Mouse (Mus musculus): ENCODE measurements at regions not wholly inside any gene's neighbourhood (a gene's known extent, or its start where the extent isn't known, plus 50 kb on each side); places are given as distances from the start of the nearest gene placed in this dataset.

- no peak for DNase-seq
- intact Hi-C loops (cut with DNase I), result no loop called here
Observed at GRCm38 (mm10) chr7:95943420-95943819, 227.6 kb upstream of the Tenm4 start.

DNA sequence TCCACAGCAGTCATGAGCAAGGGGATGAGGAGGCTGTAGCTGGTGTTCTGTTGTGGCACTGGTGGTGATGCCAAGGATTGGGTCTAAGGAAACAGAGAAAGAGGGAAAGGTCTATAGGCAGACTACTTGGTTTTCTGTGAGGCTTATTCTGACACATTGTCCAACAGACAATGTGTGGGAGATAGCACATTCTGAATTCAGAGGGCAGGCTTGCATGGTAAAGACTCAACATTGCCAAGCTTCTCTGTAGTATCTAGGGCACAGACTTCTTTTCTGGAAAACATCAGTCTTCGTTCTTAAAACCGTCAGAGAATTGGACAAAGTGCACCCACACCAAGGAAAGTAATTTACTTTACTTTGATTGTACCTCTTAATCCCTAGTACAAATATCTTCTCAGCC, 218.7 kb upstream of the Tenm4 start:
- intact Hi-C loops (cut with DNase I), result no loop called here
- DNase-seq, result no peak

GRCm38 (mm10) chr7:95954511-95954910, 216.5 kb upstream of the Tenm4 start:
- intact Hi-C loops (cut with DNase I), result no loop called here
- no peak for DNase-seq

DNA sequence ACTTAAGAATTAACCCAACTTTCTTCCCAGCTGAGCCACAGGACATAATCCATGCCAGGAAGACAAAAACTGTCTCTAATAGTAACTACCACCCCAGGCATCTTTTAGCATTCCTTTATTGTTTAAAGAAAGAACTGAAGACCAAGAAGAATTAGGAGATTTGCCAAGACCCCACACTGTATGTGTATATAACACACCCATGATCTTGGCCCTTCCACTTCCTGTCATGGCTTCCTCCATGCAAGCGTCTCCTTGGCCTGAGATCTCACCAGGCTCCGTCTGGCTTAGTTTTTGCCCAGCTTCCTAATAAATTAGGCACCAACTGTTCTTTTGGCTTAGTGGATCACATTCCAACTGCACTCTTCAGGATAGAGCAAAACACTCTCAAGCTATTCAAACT, 215.9 kb upstream of the Tenm4 start:
- DNase-seq, result no peak
- intact Hi-C loops (cut with DNase I), result no loop called here

- intact Hi-C loops (cut with DNase I), result no loop called here
- DNase-seq, result no peak
Observed at GRCm38 (mm10) chr7:95959068-95959467, 212.0 kb upstream of the Tenm4 start.

GRCm38 (mm10) chr7:95971863-95972262, 199.2 kb upstream of the Tenm4 start:
- intact Hi-C loops (cut with DNase I), result no loop called here
- no peak for DNase-seq

DNA sequence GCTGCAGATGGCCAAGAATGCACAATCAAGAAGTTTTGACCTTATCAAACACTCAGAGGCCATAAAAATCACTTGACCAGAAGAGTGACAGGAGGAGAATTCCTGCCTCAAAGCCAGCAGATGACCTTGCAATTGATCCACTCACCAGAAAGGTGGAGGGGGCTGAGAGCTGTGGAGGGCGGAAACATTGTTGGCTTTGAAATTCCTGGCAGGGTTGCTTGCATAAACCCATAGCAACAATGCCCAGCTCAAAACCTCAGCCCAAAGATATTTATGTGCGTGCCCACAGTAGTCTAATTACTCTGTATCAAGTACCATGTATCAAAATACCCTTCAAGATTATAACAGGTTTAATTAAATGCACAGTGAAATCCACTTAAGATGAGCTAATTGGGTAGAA, 197.0 kb upstream of the Tenm4 start:
- DNase-seq, result no peak
- intact Hi-C loops (cut with DNase I), result no loop called here

GRCm38 (mm10) chr7:95991250-95992032, 179.6 kb upstream of the Tenm4 start:
- DNase-seq, result peak; percentile 22
- intact Hi-C loops (cut with DNase I), result no loop called here

GRCm38 (mm10) chr7:95992033-95992516, 179.0 kb upstream of the Tenm4 start:
- DNase-seq, result no peak
- intact Hi-C loops (cut with DNase I), result no loop called here

DNA sequence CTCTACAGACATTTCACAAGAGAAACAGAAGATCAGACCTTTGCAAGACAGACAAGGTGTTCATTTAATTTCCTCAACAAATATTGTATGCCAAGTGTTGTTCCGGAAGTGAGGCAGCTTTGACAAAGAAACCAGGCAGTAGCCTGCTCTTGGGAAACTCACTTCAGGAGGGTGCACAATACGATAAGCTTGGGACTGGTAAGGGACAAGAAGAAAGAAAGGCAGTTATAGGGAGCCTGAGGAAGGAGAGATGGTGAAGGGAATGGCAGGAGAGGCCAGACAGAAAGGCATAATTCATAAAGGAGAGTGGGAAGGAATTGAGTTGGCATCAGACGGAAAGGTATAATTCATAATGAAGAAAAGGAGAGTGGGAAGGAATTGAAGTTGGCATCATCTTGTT, 178.5 kb upstream of the Tenm4 start:
- intact Hi-C loops (cut with DNase I), result no loop called here
- DNase-seq, result no peak

GRCm38 (mm10) chr7:95997190-95997589, 173.9 kb upstream of the Tenm4 start:
- intact Hi-C loops (cut with DNase I), result no loop called here
- DNase-seq, result no peak

GRCm38 (mm10) chr7:95999189-95999588, 171.9 kb upstream of the Tenm4 start:
- intact Hi-C loops (cut with DNase I), result no loop called here
- DNase-seq, result no peak

GRCm38 (mm10) chr7:96002401-96002800, 168.6 kb upstream of the Tenm4 start:
- DNase-seq, result peak; percentile 2
- intact Hi-C loops (cut with DNase I), result no loop called here

- no peak for DNase-seq
- intact Hi-C loops (cut with DNase I), result no loop called here
Observed at GRCm38 (mm10) chr7:96006299-96006698, 164.7 kb upstream of the Tenm4 start.

DNA sequence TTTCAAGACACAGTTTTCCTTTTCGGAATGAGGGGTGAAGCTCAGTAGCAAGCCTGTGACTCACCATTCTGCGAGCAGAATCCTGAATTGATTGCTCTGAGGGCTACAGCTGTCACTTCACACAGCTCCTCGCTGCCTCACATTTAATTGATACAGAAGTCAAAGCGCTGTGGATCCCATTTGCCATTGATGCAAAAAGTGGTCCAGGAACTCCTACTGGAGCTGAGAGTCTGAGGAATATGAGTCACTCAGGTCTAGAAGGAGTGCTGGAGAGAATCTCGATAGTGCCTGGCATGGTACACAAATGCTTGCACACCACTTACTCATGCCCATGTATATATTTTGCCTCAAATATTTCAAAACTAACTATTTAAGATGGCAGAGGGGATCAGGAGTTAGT, 158.0 kb upstream of the Tenm4 start:
- intact Hi-C loops (cut with DNase I), result no loop called here
- DNase-seq, result no peak

DNA sequence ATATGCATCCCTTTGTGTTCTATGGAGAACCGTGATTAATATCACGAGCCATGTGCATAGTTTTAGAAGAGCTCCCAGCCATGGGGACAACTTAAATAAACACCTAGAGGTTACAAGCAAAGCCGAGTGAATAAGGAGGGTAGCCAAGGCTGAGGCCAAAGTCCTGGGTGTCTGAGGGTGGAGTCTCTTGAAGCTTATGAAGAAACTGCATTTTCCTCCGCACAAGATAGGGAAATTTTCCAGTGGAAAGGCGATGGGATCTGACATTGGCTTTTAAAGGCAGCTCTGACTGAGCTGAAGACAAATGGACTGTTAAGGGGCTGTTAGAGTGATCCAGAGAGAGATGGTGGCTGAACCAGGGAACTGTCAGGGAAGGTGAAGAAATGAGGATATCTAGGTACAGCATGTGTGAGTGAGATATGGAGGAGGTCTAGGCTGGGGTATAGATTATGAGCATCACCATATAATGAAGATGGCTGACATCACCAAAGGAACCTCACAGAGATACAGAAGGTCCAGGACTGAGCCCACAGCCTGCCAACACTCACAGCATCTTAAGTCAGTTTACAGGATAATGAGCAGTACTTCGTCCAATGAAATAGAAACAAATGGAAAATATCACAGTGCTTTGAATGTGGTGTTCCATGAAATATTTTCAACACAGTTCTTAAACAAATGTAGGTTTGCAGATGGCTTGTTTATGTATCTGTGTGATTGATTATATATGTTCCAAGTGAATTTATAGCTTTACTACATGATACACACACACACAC, 153.7 kb upstream of the Tenm4 start:
- intact Hi-C loops (cut with DNase I), result no loop called here
- no peak for DNase-seq

GRCm38 (mm10) chr7:96024048-96024447, 147.0 kb upstream of the Tenm4 start:
- no peak for DNase-seq
- intact Hi-C loops (cut with DNase I), result no loop called here

GRCm38 (mm10) chr7:96026781-96027418, 144.1 kb upstream of the Tenm4 start:
- intact Hi-C loops (cut with DNase I), result no loop called here
- no peak for DNase-seq

- peak; percentile 28 for DNase-seq
- intact Hi-C loops (cut with DNase I), result no loop called here
Observed at GRCm38 (mm10) chr7:96033636-96034035, 137.4 kb upstream of the Tenm4 start.

DNA sequence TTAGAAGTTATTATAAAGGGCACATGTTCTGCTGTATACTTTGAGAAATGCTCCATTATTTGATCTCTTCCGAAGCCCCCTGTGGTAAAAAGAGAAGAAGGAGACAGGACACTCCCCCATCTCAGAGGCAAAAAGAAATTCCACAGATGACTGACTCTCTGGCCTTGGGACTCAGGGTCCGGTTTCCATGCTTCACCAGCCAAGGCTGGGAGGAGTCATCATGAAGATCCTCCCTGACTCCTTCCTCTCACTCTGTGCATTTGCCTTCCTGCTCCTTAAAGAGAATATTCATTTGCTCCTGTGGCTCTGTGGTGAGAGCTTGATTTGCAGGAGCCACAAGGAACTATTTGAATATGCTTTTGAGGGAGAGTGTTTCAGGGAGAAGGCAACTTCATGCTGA, 135.6 kb upstream of the Tenm4 start:
- DNase-seq, result no peak
- intact Hi-C loops (cut with DNase I), result no loop called here

DNA sequence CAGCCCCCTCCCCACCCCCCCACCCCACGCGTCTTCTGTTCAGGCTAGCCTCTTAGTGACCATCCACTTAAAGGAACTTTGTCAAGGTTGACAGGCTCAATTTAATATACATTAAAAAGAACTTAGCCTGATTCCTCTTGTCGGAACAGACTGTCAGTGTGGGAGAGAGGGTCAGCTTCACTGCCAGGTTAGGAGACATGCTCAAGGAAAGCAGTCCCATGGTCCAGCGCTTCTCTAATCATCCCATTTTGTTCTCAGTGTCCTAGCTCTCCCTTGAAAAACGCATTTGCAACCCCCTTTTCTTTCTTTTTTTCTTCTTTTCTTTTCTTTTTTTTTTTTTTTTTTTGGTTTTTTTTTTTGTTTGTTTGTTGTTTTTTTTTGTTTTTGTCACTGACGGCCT, 131.4 kb upstream of the Tenm4 start:
- no peak for DNase-seq
- intact Hi-C loops (cut with DNase I), result no loop called here

- DNase-seq, result no peak
- intact Hi-C loops (cut with DNase I), result no loop called here
Observed at GRCm38 (mm10) chr7:96041806-96042205, 129.2 kb upstream of the Tenm4 start.

Measured in left cerebral cortex, postnatal 4 days (tissue).